Mouse (Mus musculus) lung, postnatal 4 days (tissue): ENCODE data around the gene E030025P04Rik.
A peak's percentile ranks its signal among the peaks of the same experiment; 100 is the strongest.

Experiments
- DNase-seq, 2 experiments: peaks; one replicate each; pipeline ENCODE4 v3.0.0; 2021

Gene E030025P04Rik

GRCm38 (mm10) chr11:109144236-109144635, at the start of gene E030025P04Rik:
Gene E030025P04Rik, minus strand, starts transcription at chr11:109144369.
- DNase-seq, result peak; percentile 14 to 62

- peak; percentile 79 to 82 for DNase-seq
These were observed 48.7 kb upstream of the E030025P04Rik start for GRCm38 (mm10) chr11:109192673-109193557.

GRCm38 (mm10) chr11:109188235-109188634, 44.1 kb upstream of the E030025P04Rik start:
- DNase-seq, result no peak

- DNase-seq, result no peak
These were observed 43.5 kb upstream of the E030025P04Rik start for GRCm38 (mm10) chr11:109187631-109188184.

GRCm38 (mm10) chr11:109181118-109181517, 36.9 kb upstream of the E030025P04Rik start:
- no peak for DNase-seq

- peak; percentile 52 to 80 for DNase-seq
These were observed 36.1 kb upstream of the E030025P04Rik start for GRCm38 (mm10) chr11:109180290-109180689.

- DNase-seq, result peak; percentile 39 to 43
These were observed 34.8 kb upstream of the E030025P04Rik start for GRCm38 (mm10) chr11:109178788-109179518.

GRCm38 (mm10) chr11:109175376-109175969, 31.3 kb upstream of the E030025P04Rik start:
- DNase-seq, result peak; percentile 78 to 93

GRCm38 (mm10) chr11:109172224-109172623, 28.1 kb upstream of the E030025P04Rik start:
- DNase-seq, result no peak

GRCm38 (mm10) chr11:109170771-109171170, 26.6 kb upstream of the E030025P04Rik start:
- DNase-seq, result no peak

- no peak for DNase-seq
These were observed 13.5 kb upstream of the E030025P04Rik start for GRCm38 (mm10) chr11:109157694-109158093.

- DNase-seq, result no peak
These were observed 747 bp upstream of the E030025P04Rik start for GRCm38 (mm10) chr11:109144890-109145341.

- DNase-seq, result peak; percentile 60 to 84
These were observed 17.7 kb downstream of the E030025P04Rik start for GRCm38 (mm10) chr11:109126482-109126881.

- DNase-seq, result peak; percentile 53 to 68
These were observed 18.7 kb downstream of the E030025P04Rik start for GRCm38 (mm10) chr11:109125451-109125850.

GRCm38 (mm10) chr11:109124284-109124683, 19.9 kb downstream of the E030025P04Rik start:
- DNase-seq, result no peak

- DNase-seq, result no peak
These were observed 34.3 kb downstream of the E030025P04Rik start for GRCm38 (mm10) chr11:109109826-109110346.

GRCm38 (mm10) chr11:109109056-109109455, 35.1 kb downstream of the E030025P04Rik start:
- no peak for DNase-seq

GRCm38 (mm10) chr11:109107518-109108205, 36.5 kb downstream of the E030025P04Rik start:
- DNase-seq, result no peak

GRCm38 (mm10) chr11:109106751-109107150, 37.4 kb downstream of the E030025P04Rik start:
- no peak for DNase-seq

GRCm38 (mm10) chr11:109106181-109106580, 38.0 kb downstream of the E030025P04Rik start:
- DNase-seq, result no peak

- DNase-seq, result no peak
These were observed 40.8 kb downstream of the E030025P04Rik start for GRCm38 (mm10) chr11:109103386-109103785.

GRCm38 (mm10) chr11:109102646-109103045, 41.5 kb downstream of the E030025P04Rik start:
- DNase-seq, result no peak
